Mouse (Mus musculus) inflammation-experienced regulatory T-cells (primary cell): ENCODE measurements around the gene Shtn1. TPM values are rescaled to one million over a fixed set of nuclear protein-coding genes. Genes with fewer than 3 reads are reported as not detected.

Experiments
- polyA plus RNA-seq, 2 experiments: library from polyadenylated mRNA; unstranded; fragments of 100-300 nt; shearing (Covaris generic); gene quantifications; one replicate each; pipeline ENCODE4 v1.2.1; 2017

The Shtn1 gene
- 1 to 10 TPM; 2.3 to 3.8 TPM for polyA plus RNA-seq

DNA sequence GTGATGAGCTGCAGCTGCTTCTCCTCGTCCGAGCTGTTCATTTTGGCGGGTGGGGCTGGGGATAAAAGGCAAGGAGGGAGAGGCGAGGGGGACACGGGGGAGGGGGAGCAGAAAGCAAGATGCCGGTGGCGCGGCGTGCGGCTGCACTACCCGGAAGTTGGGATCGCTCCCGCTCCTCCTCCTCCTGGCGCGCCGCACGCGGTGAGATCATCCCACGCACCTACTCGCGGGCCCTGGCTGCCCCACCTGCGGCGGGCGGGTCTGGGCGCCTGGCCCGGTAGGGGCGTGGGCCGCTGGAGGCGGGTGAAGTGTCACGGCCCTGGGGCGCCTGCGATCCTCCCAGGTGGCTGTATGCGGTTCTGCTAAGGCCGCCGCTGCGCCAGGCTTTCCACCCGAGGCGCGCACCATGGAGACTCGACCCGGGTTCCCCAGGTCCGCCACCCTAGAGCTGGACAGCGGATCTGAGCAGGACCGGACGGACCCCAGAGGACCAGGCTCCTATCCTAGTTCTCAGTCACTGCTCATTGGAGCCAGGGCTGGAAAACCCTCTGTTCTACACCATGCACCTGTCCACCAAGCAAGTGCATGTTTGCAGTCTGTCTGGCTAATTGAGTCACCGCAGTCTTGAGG lies at the start of gene Shtn1:
TSS of gene Shtn1 (minus strand) at position 629 of the 630 bp plus-strand sequence.

DNA sequence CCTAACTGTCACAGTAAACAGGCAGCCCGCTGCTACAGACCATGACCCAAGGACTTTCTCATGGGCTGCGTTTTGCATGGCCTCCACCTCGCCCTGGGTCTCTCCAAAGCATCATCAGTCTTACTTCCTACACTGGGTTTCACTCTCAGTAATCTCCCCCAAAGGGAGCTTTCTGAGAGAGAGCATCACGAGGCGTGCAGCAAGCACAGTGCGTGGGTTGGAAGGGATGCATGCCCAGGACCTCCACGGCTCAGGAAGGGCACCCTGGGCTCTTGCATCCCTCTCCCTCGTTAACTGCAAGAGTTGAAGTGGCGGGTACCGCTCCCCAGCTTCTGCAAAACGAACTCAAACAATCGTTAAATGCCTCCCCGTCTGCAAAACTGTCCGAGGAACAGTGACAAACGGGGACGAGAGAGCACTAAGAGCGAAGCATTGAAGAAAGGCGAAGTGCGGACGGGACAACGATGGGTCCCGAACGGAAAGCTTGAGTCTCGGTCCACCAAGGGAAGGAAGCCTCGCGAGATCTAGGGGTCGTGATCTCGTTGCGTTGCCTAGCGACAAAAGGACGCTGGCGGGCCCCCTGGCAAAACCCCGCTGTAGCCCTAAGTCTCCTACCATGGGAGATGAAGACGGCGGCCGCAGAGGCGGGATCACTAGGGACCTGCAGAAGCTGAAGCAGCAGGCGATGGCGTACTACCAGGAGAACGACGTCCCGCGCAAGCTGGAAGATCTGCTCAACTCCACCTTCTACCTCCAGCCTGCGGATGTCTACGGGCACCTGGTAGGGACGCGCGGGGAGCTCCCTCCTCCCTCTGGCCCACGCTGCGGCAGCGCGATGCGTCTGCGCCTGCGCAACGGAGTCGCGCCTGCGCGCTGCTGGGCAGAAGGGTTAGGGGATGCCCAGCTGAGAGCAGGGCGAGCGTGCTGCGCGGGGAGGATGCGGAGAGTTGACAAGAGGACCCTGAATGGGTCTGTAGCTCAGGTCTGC lies 132.8 kb downstream of the Shtn1 start, which contains the start of the genes Eno4 and Hspa12a:
TSS of gene Eno4 (plus strand) at position 585 of the 988 bp plus-strand sequence.
TSS of gene Hspa12a (minus strand) at position 814 of the 988 bp plus-strand sequence.

Other genes with a start within 250 kb of the Shtn1 start
- gene Eno4, start 132.7 kb downstream of the Shtn1 start, polyA plus RNA-seq = under 1 TPM in 1 of 2 experiments, not detected in 1; 0.15 TPM
- 1 to 10 TPM; 2.0 to 2.1 TPM for gene Hspa12a, start 132.4 kb downstream of the Shtn1 start, polyA plus RNA-seq
- not detected for gene Vax1, start 94.0 kb upstream of the Shtn1 start, polyA plus RNA-seq
- gene Kcnk18, start 143.1 kb upstream of the Shtn1 start, polyA plus RNA-seq = under 1 TPM in 1 of 2 experiments, not detected in 1; 0.11 TPM
- gene Slc18a2, start 184.8 kb upstream of the Shtn1 start, polyA plus RNA-seq = 1 to 10 TPM; 4.1 to 4.8 TPM
- gene Rps12-ps3, start 246.2 kb upstream of the Shtn1 start, polyA plus RNA-seq = 10 to 100 TPM; 63.2 to 90.9 TPM